Mouse (Mus musculus) hindbrain, embryonic 13.5 days (tissue): Measurements from ENCODE around the gene Gm20458. TPM values are rescaled to one million over a fixed set of nuclear protein-coding genes. Genes with fewer than 3 reads are reported as not detected.

Experiments used
- ATAC-seq: fragments of 200-750 bp; cut with Nextera tagmentation; 2 replicates; pipeline ENCODE4 v1.8.0; 2017; ENCODE audit warnings: moderate TSS enrichment; ENCODE audit not compliant: low FRiP score
- H3K27ac ChIP-seq: fragments of 300-500 bp; sonication (generic); 2 replicates; pipeline ENCODE4 v1.5.1; 2015; ENCODE audit warnings: inconsistent platforms, mild to moderate bottlenecking, moderate library complexity
- H3K27me3 ChIP-seq: fragments of 300-500 bp; sonication (generic); 2 replicates; pipeline ENCODE4 v1.6.1; 2015; ENCODE audit warnings: mild to moderate bottlenecking, inconsistent platforms
- H3K36me3 ChIP-seq: fragments of 300-500 bp; sonication (generic); 2 replicates; pipeline ENCODE4 v1.6.1; 2015; ENCODE audit warnings: mild to moderate bottlenecking, inconsistent platforms
- H3K4me1 ChIP-seq: fragments of 300-500 bp; sonication (generic); replicated peaks from 2 replicates; pipeline ENCODE4 v1.6.1; 2015; ENCODE audit warnings: inconsistent platforms
- H3K4me2 ChIP-seq: fragments of 300-500 bp; sonication (generic); 2 replicates; pipeline ENCODE4 v1.6.1; 2015; ENCODE audit warnings: inconsistent platforms, mild to moderate bottlenecking, moderate library complexity
- H3K4me3 ChIP-seq: fragments of 300-500 bp; sonication (generic); 2 replicates; pipeline ENCODE4 v1.5.1; 2015; ENCODE audit warnings: mild to moderate bottlenecking, inconsistent platforms
- H3K9ac ChIP-seq: fragments of 300-500 bp; sonication (generic); 2 replicates; pipeline ENCODE4 v1.6.1; 2015; ENCODE audit warnings: mild to moderate bottlenecking, inconsistent platforms
- H3K9me3 ChIP-seq: fragments of 300-500 bp; sonication (generic); 2 replicates; pipeline ENCODE4 v1.6.1; 2016; ENCODE audit warnings: inconsistent platforms
- WGBS: fragments of 180-500 bp; shearing (Covaris S2); methylation state at CpG from one replicate; pipeline ENCODE4 v1.1.7; 2015; 5-methylcytosine and 5-hydroxymethylcytosine counted together
- polyA plus RNA-seq: library from polyadenylated mRNA; unstranded; fragments of >200 nt; fragmentation: Nextera tagmentation; extraction: Ambion mirVana; gene quantifications from 2 replicates; pipeline ENCODE4 v1.2.1, GENCODE M21; 2015

Gene Gm20458
- polyA plus RNA-seq, 1 experiment from 2014 or later, result 5.9 TPM

DNA sequence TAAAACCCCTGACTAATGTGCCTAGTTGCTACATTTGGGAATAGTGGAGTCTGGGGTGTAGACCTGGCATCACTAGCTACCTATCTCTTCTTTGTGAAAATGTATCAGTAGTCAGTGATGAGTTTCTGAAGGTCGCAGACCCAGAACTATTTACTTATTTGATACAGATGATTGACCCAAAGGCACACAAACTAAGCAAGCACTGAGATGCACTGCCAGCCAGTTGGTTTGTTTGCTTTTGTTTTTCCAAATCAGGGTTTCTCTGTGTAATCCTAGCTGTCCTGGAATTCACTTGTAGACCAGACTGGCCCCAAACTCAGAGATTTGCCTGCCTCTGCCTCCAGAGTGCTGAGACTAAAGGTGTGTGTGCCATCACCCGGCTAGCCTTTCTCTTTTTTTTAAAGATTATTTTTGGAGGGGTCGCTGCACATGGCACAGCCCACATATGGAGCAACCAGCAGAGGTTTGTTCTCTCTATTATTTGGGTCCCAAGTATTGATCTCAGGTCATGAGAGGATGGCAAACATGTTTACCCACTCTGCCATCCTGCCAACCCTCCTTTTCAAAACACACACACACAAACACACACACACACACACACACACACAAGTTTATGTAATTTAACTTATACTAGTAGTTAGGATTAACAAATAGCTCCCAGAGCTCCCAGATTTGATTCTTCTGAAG lies 15.2 kb upstream of the Gm20458 start:
- Histone ChIP-seq H3K27ac (no peak overlapping the region), H3K36me3 (no peaks in the 10 kb centered on the region), H3K9me3 (no peaks in the 10 kb centered on the region), H3K4me2 (no peak overlapping the region), H3K27me3 (peaks cover 22% of the 10 kb centered on the region), H3K4me1 (peaks cover 21% of the 10 kb centered on the region), H3K9ac (no peak overlapping the region), H3K4me3 (no peak overlapping the region)
- 86% methylated on average over 3 of the region's 3 CpGs for WGBS
- ATAC-seq, result no peak

DNA sequence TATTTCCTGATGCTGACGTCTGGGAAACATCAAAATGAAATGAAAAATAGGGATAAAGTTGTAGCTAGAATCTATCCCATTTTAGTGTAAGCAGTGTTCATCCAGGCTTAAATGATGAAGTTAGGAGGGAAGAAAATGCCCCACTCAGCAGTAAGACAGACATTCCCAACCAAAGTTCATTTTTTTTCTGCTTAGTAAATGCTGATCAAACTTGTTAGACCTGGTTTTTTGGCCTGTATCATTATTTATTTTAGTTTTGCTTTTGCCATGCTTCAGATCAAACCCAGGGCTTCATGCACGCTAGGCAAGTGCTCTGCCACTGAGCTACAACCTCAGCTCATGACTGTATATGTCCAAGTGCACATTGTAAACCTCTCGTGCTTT lies 14.7 kb upstream of the Gm20458 start:
- H3K4me1 ChIP-seq, result peaks cover 21% of the 10 kb centered on the region
- 87% methylated on average over 3 of the region's 3 CpGs for WGBS
- ATAC-seq, result no peak
- H3K27ac ChIP-seq, result no peak overlapping the region
- no peak overlapping the region for H3K9ac ChIP-seq
- H3K36me3 ChIP-seq, result no peaks in the 10 kb centered on the region
- H3K27me3 ChIP-seq, result peaks cover 17% of the 10 kb centered on the region
- H3K4me2 ChIP-seq, result no peak overlapping the region
- H3K4me3 ChIP-seq, result no peak overlapping the region
- no peaks in the 10 kb centered on the region for H3K9me3 ChIP-seq

DNA sequence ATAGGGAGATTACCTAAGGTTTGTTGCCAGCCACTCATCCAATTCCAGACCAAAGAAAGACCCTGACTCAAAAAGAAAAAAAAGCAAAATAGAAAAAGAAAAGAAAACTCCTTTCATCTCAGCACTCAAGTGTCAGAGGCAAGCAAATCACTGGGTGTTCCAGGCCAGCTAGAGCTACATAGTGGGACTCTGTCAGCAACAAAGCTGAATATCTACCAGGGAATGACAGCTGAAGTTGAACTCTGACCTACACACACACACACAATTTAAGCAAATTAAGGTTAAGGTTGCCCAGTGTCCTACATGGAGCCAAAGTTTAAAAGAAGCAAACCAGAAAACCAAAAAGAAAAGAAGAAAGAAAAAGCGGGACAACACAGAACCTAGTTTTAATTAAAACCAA lies 12.6 kb upstream of the Gm20458 start:
- WGBS, result 88% methylated on average over 1 of the region's 1 CpGs
- ATAC-seq, result no peak
- Histone ChIP-seq H3K4me3 (no peak overlapping the region), H3K9ac (no peak overlapping the region), H3K9me3 (no peaks in the 10 kb centered on the region), H3K27ac (no peak overlapping the region), H3K36me3 (no peaks in the 10 kb centered on the region), H3K27me3 (no peaks in the 10 kb centered on the region; the same call in 1 of the 2 replicates), H3K4me2 (no peak overlapping the region), H3K4me1 (peaks cover 7% of the 10 kb centered on the region)

DNA sequence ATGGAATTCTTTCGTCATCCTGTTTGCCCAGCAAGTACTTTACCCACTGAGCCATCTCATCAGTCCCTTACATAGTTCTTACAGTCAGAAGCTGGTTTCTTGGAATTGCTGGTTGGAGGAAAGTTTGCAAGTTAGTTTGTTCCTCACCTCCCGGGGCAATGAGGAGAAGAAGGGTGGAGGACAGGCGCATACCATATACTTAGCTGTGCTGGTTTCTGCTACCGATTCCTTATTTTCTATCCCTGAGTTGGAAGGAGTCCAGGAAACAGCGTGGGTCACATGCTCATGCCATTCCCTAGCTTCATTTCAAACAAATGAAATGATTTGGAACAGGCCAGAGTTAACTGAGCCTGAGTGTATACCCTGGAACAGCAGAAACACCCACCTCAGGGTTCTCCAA lies 11.8 kb upstream of the Gm20458 start:
- no peak overlapping the region for H3K4me3 ChIP-seq
- no peaks in the 10 kb centered on the region for H3K36me3 ChIP-seq
- no peaks in the 10 kb centered on the region; the same call in 1 of the 2 replicates for H3K27me3 ChIP-seq
- no peaks in the 10 kb centered on the region for H3K9me3 ChIP-seq
- no peaks in the 10 kb centered on the region for H3K4me1 ChIP-seq
- ATAC-seq, result no peak
- no peak overlapping the region for H3K27ac ChIP-seq
- H3K4me2 ChIP-seq, result no peak overlapping the region
- H3K9ac ChIP-seq, result no peak overlapping the region
- 82% methylated on average over 5 of the region's 5 CpGs for WGBS

DNA sequence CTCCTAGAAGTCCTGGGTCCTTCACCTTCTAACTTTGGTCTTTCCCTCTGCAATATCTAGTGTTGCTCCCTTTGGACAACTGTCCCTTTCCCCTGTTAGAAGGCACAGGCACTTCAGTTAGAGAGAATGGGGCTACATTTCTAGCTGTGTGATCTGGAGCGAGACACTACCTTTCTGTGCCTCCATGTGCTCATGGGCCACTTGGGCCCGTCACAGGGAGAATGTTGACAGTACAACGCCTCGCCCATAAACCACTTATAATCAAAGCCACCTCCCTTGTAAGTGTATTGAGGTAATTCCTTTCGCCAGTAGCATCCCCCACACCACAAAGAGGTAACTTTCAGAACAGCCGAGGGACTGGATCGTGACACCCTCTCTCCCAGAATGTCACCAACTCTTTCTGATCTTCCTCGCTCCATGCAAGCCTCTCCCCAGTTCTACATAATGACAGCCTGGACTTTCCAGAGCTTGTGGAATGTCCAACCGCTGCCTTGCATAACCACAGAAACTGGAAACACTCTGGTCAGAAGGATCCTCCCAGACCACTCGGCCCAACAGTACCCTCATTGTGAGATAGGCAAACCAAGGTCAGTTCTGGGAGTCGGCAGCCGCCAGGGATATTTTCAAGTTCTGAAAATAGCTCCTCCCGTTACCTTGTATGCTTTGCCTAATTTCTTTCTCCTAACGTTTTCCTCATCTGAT lies 11.3 kb upstream of the Gm20458 start:
- 92% methylated on average over 14 of the region's 14 CpGs for WGBS
- H3K27ac ChIP-seq, result no peak overlapping the region
- H3K4me2 ChIP-seq, result no peak overlapping the region
- no peak for ATAC-seq
- no peaks in the 10 kb centered on the region for H3K4me1 ChIP-seq
- H3K4me3 ChIP-seq, result no peak overlapping the region
- no peaks in the 10 kb centered on the region for H3K9me3 ChIP-seq
- H3K27me3 ChIP-seq, result no peaks in the 10 kb centered on the region
- no peak overlapping the region for H3K9ac ChIP-seq
- H3K36me3 ChIP-seq, result no peaks in the 10 kb centered on the region

DNA sequence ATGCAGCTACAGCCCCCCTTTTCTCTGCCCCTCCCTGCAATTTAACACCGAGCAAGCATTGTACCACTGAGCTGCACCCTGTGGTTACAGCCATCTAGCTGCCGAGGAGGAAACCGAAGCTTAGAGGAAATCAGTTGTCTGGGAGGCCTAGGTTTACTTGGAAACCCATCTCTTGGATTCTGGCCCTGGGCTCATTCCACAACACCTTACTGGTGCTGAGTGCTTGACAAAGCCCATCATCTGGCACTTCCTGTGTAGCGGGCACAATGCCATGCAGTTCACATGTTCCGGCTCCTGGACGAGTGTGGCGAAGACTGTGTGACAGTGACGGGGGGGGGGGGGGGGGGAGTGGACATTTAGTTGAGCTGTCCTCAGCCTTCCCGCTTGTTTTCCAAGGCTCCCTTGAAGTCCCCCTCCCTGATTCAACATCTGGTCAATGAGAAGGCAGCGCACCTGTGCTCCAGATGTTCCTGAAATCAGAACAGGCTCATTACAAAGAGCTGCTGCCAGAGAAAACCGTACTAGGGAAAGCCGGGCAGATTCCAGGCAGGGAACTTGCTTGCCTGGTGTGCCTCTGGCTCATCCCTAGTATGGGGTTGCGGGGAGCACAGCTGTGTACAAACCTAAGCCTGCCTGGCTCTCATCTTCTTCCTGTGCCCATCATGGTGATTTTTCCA lies 8.6 kb upstream of the Gm20458 start:
- Histone ChIP-seq H3K4me3 (no peak overlapping the region), H3K27me3 (no peaks in the 10 kb centered on the region), H3K4me1 (peaks cover 8% of the 10 kb centered on the region; the same call in 1 of the 2 replicates), H3K4me2 (no peak overlapping the region), H3K36me3 (no peaks in the 10 kb centered on the region), H3K9me3 (no peaks in the 10 kb centered on the region), H3K9ac (no peak overlapping the region), H3K27ac (no peak overlapping the region)
- WGBS, result 49% methylated on average over 13 of the region's 13 CpGs
- ATAC-seq, result no peak

DNA sequence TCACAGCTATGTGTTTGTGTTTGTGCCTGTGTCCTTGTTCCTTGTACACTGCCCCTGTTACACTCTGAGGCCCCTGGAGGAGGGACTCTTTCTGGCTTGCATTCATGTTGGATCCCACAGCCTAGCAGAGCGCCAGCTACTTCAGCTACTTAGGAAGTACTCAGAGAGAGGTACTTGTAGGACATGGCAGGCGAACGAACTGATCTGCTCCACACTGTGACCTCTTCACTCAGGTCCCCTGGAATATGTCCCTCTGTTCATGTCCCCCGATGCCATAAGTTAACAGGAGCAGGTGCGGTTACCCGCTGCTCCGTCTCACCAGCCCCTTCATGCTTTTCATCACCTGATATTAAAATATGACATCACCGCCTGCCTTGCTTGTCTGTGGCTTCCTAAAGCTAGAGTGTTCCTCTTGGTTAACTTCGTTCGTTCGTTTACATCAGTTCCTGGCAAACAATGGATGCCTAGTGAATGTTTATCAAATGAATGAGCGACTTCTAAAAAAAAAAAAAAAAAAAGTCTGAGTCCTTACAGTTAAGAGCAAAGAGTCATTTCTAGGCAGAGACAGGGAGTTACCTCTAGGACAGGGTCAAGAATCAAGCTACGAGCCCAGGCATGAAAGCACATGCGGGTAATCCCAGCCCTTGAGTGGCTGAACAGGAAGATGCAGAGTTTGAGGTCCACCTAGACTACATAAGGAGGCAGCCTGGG lies 7.6 kb upstream of the Gm20458 start:
- WGBS, result 84% methylated on average over 14 of the region's 14 CpGs
- no peaks in the 10 kb centered on the region for H3K9me3 ChIP-seq
- H3K4me2 ChIP-seq, result no peak overlapping the region
- H3K4me3 ChIP-seq, result no peak overlapping the region
- ATAC-seq, result no peak
- no peak overlapping the region for H3K9ac ChIP-seq
- H3K4me1 ChIP-seq, result peaks cover 8% of the 10 kb centered on the region; the same call in 1 of the 2 replicates
- H3K27me3 ChIP-seq, result no peaks in the 10 kb centered on the region
- no peak overlapping the region for H3K27ac ChIP-seq
- H3K36me3 ChIP-seq, result no peaks in the 10 kb centered on the region

DNA sequence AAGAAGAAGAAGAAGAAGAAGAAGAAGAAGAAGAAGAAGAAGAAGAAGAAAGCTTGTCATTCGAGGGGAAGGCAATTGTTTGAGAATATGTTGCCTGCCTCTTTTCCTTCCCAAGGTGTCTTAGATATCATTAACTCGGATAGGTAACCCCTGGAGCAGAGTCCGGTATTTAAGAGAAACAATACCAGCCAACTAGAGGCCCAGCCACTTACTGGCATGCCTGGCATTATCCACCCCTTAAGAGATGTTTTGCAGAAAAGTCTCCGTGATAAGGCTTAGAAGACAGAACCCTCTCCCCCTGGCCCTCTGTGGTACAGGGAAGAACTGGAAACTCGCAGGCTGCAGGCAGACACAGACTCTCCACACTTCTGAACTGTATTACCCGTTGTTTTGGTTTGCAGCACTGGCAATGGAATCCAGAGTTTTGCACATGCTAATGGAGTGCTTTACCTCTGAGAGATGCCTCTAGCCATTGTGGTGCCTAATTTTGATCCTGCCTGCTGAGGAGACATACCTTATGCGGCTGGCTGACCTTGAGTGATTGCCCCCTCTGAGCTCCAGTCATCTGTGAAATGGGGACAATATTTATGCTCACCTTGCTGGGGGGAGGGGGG lies 6.8 kb upstream of the Gm20458 start:
- WGBS, result 72% methylated on average over 7 of the region's 7 CpGs

DNA sequence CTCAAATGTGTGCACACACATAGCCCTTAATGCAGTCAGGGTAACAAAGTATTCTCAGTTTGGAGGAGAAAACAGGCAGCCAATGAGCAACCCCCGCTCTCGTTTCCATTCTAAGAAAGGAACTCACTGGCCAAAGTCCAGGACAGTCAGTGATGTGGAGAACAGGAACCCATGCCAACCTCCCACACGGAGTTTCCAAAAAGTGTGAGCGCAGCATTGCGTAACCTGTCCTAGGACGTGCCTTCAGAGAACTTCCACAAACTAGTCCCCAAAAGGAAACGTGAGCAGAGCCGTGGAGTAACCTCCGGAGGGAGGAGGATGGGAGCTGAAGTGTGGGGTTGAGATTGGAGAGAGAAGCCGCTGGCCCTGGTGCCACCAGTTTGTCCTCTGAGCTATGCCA lies 5.9 kb upstream of the Gm20458 start:
- H3K27me3 ChIP-seq, result no peaks in the 10 kb centered on the region
- 81% methylated on average over 10 of the region's 10 CpGs for WGBS

More for the DNA sequence above, 6.8 kb upstream of the Gm20458 start:
- Histone ChIP-seq H3K4me3 (no peak overlapping the region), H3K9me3 (no peaks in the 10 kb centered on the region), H3K4me2 (no peak overlapping the region), H3K27ac (no peak overlapping the region), H3K36me3 (no peaks in the 10 kb centered on the region), H3K9ac (no peak overlapping the region), H3K4me1 (peaks cover 8% of the 10 kb centered on the region; the same call in 1 of the 2 replicates), H3K27me3 (no peaks in the 10 kb centered on the region)
- no peak for ATAC-seq

DNA sequence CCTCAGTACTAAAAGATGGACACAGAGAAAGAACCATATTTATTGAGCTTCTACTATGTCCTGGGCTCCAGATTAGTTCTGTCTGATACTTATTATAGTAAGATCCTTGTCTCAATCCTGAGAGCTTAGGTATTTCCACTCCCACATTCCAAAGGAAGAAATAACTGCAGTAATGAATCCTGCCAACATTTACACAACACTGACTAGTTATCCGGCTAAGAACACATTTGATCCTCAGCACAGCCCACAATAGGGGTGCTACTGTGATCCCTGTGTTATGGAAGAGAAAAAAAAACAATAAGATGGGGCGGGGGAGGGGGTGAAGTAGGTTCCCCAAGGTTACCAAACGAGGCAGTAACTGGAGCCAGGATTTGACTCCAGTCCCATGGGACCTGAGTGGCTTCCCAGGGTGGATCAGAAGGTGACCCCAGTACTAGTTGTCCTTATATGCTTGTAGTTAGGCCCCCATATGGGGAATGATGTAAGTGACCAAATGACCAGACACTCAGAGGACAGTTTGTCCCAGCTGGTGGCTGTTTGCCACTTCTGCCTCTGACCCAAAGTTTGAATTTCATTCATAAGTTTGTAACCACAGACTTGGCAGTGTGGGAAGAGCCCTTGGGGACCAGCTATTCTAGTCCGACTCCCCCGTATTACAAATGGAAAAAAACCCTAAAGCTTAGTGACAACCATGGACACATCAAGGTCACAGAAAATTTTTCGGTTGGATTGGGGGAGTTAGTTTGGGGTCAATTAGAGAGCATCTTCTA lies 5.2 kb upstream of the Gm20458 start:
- no peak overlapping the region for H3K4me3 ChIP-seq
- H3K27ac ChIP-seq, result no peak overlapping the region
- no peaks in the 10 kb centered on the region for H3K9me3 ChIP-seq
- no peak for ATAC-seq
- WGBS, result 81% methylated on average over 6 of the region's 6 CpGs
- H3K4me2 ChIP-seq, result no peak overlapping the region
- H3K9ac ChIP-seq, result no peak overlapping the region
- H3K27me3 ChIP-seq, result no peaks in the 10 kb centered on the region
- H3K36me3 ChIP-seq, result no peaks in the 10 kb centered on the region
- H3K4me1 ChIP-seq, result peaks cover 8% of the 10 kb centered on the region; the same call in 1 of the 2 replicates

More for the DNA sequence above, 5.9 kb upstream of the Gm20458 start:
- Histone ChIP-seq H3K4me3 (no peak overlapping the region), H3K9me3 (no peaks in the 10 kb centered on the region), H3K36me3 (no peaks in the 10 kb centered on the region), H3K9ac (no peak overlapping the region), H3K4me2 (no peak overlapping the region), H3K27ac (no peak overlapping the region), H3K4me1 (peaks cover 8% of the 10 kb centered on the region; the same call in 1 of the 2 replicates)
- ATAC-seq, result no peak

DNA sequence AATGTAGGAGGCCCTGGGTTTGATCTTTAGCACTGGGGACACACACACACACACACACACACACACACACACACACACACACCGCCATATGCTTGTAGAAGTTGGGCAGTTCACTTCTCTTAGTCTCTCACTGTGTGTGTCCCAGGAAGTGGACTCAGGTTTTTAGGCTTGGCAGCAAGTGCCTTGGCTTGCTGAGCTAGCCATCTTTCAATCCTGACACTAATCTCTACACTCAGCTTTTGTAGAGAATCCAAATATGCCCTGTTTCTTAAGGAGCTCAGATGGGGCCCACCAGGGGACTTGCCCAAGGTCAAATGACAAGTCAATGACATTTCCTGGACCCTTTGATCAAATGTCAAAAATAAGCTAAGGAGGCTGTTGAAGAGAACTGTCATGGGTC lies 4.4 kb upstream of the Gm20458 start:
- no peak overlapping the region for H3K4me3 ChIP-seq
- H3K27me3 ChIP-seq, result no peaks in the 10 kb centered on the region
- 88% methylated on average over 1 of the region's 1 CpGs for WGBS
- no peak for ATAC-seq
- H3K27ac ChIP-seq, result no peak overlapping the region
- peaks cover 9% of the 10 kb centered on the region for H3K4me1 ChIP-seq
- no peaks in the 10 kb centered on the region for H3K36me3 ChIP-seq
- no peaks in the 10 kb centered on the region for H3K9me3 ChIP-seq
- no peak overlapping the region; the same call in 1 of the 2 replicates for H3K4me2 ChIP-seq
- 0 out of 2 replicates have a peak overlapping the region, but pooled peaks have one; percentile 62 for H3K9ac ChIP-seq
